Mouse (Mus musculus) yolk sac, embryonic 10.5 days (tissue): Measurements from ENCODE around the gene Gm13304.
"Not testable (repeated sequence)": the region's sequence is repeated elsewhere in the genome, so short reads cannot be mapped to it uniquely, and the experiment has no call there.

Source experiments
- DNase-seq: peaks from one replicate; pipeline ENCODE4 v3.0.0-alpha.2; 2017; ENCODE audit warnings: low spot score

The Gm13304 gene

GRCm38 (mm10) chr4:42114517-42114916 is at the start of gene Gm13304:
Gene Gm13304, plus strand, starts transcription at chr4:42114817.
- not testable (repeated sequence) for DNase-seq

- not testable (repeated sequence) for DNase-seq
These were observed 23.7 kb upstream of the Gm13304 start, which contains the start of gene Gm3893 for GRCm38 (mm10) chr4:42090907-42091306. Gene Gm3893, plus strand, starts transcription at chr4:42091207.

- not testable (repeated sequence) for DNase-seq
These were observed 38.5 kb downstream of the Gm13304 start, which contains the start of gene Gm13306 for GRCm38 (mm10) chr4:42153136-42153535. Gene Gm13306, plus strand, starts transcription at chr4:42153436.
